24 mouse cellular contexts compared by ENCODE assay signal in genomic region chr5:73512661-73513060, GRCm38 (mm10). TPM values are rescaled to one million over a fixed set of nuclear protein-coding genes. Genes with fewer than 3 reads are reported as not detected.
DNase-seq lines count a peak whose midpoint lies in the region; ATAC-seq lines count a peak whose summit lies in the region.
"Had no signal": no experiment of that assay in that cellular context is flagged by ENCODE, and none has a peak within 500 bp of the region (broad histone marks: within the 10 kb centered on the region; RNA-seq: fewer than 3 reads in every experiment).

No protein-coding gene starts in this region.

- DNase-seq in heart, adult 11 months: peak; percentile 68
- no peak for DNase-seq in heart, postnatal 36 days
- DNase-seq in kidney, postnatal 25 days: peak; percentile 65 to 87
- no peak for DNase-seq in lung, postnatal 14 days
- DNase-seq in gastrocnemius, postnatal 14 days: no peak
- DNase-seq: adrenal gland, postnatal 10 days; cerebellum, adult 9-10 months; gastrocnemius, adult 2 months; heart, postnatal 10 days; left cerebral cortex, postnatal 4 days; liver, postnatal 0 days; lung, postnatal 4 days had no signal

- no peak overlapping the region for H3K4me3 ChIP-seq in kidney, embryonic 15.5 days (replicated peaks)
- no peak overlapping the region for H3K4me3 ChIP-seq in hindbrain, embryonic 16.5 days (ENCODE audit: low read length)
- H3K4me3 ChIP-seq: erythroblast, embryonic 14.5 days; gastrocnemius, adult 2 months; heart, embryonic 13.5 days; hindbrain, embryonic 12.5 days; liver, embryonic 12.5 days; megakaryocyte, embryonic 14.5 days; midbrain, embryonic 12.5 days; neural tube, embryonic 13.5 days had no signal

- peaks cover 28% of the 10 kb centered on the region for H3K36me3 ChIP-seq in kidney, embryonic 15.5 days
- peaks cover 10% of the 10 kb centered on the region for H3K36me3 ChIP-seq in hindbrain, embryonic 16.5 days (ENCODE audit: control insufficient read depth, insufficient read depth, low read length)

- ATAC-seq in kidney, embryonic 15.5 days (replicated peaks; ENCODE audit: low FRiP score): 0 out of 2 replicates have a peak, but pooled peaks have one; percentile 62
- no peak for ATAC-seq in hindbrain, embryonic 16.5 days
- ATAC-seq: forebrain, embryonic 16.5 days; intestine, embryonic 16.5 days; liver, embryonic 12.5 days; liver, postnatal 0 days had no signal

- 69% methylated on average over 9 of the region's 9 CpGs for WGBS in kidney, embryonic 15.5 days
- 78% methylated on average over 9 of the region's 9 CpGs for WGBS in hindbrain, embryonic 16.5 days

- H3K27ac ChIP-seq in kidney, embryonic 15.5 days: peak overlapping the region; percentile 90
- H3K27ac ChIP-seq in hindbrain, embryonic 16.5 days (ENCODE audit: low read depth, low read length): no peak overlapping the region
- H3K27ac ChIP-seq: gastrocnemius, adult 2 months; heart, embryonic 13.5 days; hindbrain, embryonic 12.5 days; liver, embryonic 12.5 days; midbrain, embryonic 12.5 days; neural tube, embryonic 13.5 days had no signal

- H3K27me3 ChIP-seq in kidney, embryonic 15.5 days: no peaks in the 10 kb centered on the region
- H3K27me3 ChIP-seq in hindbrain, embryonic 16.5 days (replicated peaks; ENCODE audit: control insufficient read depth, insufficient read depth, low read length): no peaks in the 10 kb centered on the region
- H3K27me3 ChIP-seq: heart, embryonic 13.5 days; hindbrain, embryonic 12.5 days; liver, embryonic 12.5 days; megakaryocyte, embryonic 14.5 days; midbrain, embryonic 12.5 days; neural tube, embryonic 13.5 days had no signal

- H3K9me3 ChIP-seq in kidney, embryonic 15.5 days (replicated peaks): no peaks in the 10 kb centered on the region
- H3K9me3 ChIP-seq in hindbrain, embryonic 16.5 days (ENCODE audit: control insufficient read depth, low read length): no peaks in the 10 kb centered on the region
- H3K9me3 ChIP-seq: G1E; heart, embryonic 13.5 days; hindbrain, embryonic 12.5 days; liver, embryonic 12.5 days; megakaryocyte, embryonic 14.5 days; midbrain, embryonic 12.5 days; neural tube, embryonic 13.5 days had no signal

- no peak overlapping the region for H3K9ac ChIP-seq in kidney, embryonic 15.5 days
- no peak overlapping the region for H3K9ac ChIP-seq in hindbrain, embryonic 16.5 days (ENCODE audit: low read depth, low read length)
- H3K9ac ChIP-seq: hindbrain, embryonic 12.5 days; liver, embryonic 12.5 days; liver, postnatal 0 days; midbrain, embryonic 12.5 days; neural tube, embryonic 13.5 days had no signal

- H3K4me2 ChIP-seq in kidney, embryonic 15.5 days: peak overlapping the region; percentile 12; the same call in 1 of the 2 replicates
- H3K4me2 ChIP-seq in hindbrain, embryonic 16.5 days (ENCODE audit: low read length): no peak overlapping the region
- H3K4me2 ChIP-seq: heart, embryonic 13.5 days; hindbrain, embryonic 12.5 days; liver, embryonic 12.5 days; midbrain, embryonic 12.5 days; neural tube, embryonic 13.5 days had no signal

- peaks cover 13% of the 10 kb centered on the region; the same call in 1 of the 2 replicates for H3K4me1 ChIP-seq in kidney, embryonic 15.5 days
- peaks cover 2% of the 10 kb centered on the region for H3K4me1 ChIP-seq in hindbrain, embryonic 16.5 days (ENCODE audit: control insufficient read depth, insufficient read depth, low read depth, low read length)
- H3K4me1 ChIP-seq: liver, embryonic 12.5 days had no signal

- intact Hi-C loops in heart, postnatal 36 days (cut with DNase I): no loop called here
- intact Hi-C loops in gastrocnemius, postnatal 14 days (cut with DNase I; ENCODE audit: low total_unique reads): no loop called here

RNA-seq across cellular contexts. Expression of gene Dcun1d4, which starts 31.9 kb away (rescaled TPM):
- total RNA-seq in heart, postnatal 36 days (2021): 10 to 100 TPM; 14.7 to 18.2 TPM
- 22.8 and 24.7 TPM in 2 replicates for polyA plus RNA-seq in kidney, embryonic 15.5 days (2015; fragmentation: Nextera tagmentation; extraction: Ambion mirVana)
- 44.8 and 53.0 TPM in 2 replicates for polyA plus RNA-seq in hindbrain, embryonic 16.5 days (2015; fragmentation: Nextera tagmentation; extraction: Ambion mirVana)
- total RNA-seq in gastrocnemius, postnatal 14 days (2021): 10 to 100 TPM in 1 of 2 experiments, 1 to 10 TPM in 1; 8.1 to 12.0 TPM
- polyA plus RNA-seq: erythroblast, embryonic 14.5 days had no signal

Comparison
In these comparisons a context has a peak if more than half of its experiments do, and no peak if none do; other contexts are left out.
1. DNase-seq: peak in heart, adult 11 months (single experiment) and kidney, postnatal 25 days (2 of 2); none in heart, postnatal 36 days (0 of 2), lung, postnatal 14 days (single experiment) and gastrocnemius, postnatal 14 days (single experiment).